Mouse (Mus musculus): ENCODE measurements around the gene Pspn. TPM values are rescaled to one million over a fixed set of nuclear protein-coding genes. Genes with fewer than 3 reads are reported as not detected.

Pspn gene
- polyA plus RNA-seq, 1 experiment, result 0.33 TPM

DNA sequence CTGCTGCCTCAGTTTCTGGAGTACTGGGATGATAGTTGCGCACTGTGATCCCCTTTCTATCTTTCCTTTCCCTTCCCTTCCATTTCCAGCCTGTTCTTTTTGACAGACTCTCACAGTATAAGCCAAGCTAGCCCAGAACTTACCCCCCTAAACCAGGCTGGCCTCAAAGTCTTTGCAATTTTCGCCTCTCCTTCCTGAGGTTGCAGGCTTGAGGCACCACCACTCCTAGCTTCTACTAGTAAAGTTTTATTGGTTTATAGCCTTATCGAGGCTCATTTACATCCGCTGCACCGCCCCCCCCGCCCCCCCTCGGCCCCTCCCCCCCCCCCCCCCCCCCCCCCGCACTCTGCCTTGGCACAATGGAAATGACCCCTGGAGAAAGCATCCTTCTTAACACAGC is 20.3 kb downstream of the Pspn start:
- DNase-seq (ENCODE audit: low read depth), result no peak
- TF ChIP-seq CTCF (IDR thresholded peaks at IDR 0.05; ENCODE audit: borderline replicate concordance, extremely low read depth, insufficient read depth, insufficient read length), result no peak
- no peak for TF ChIP-seq POLR2A (IDR thresholded peaks at IDR 0.05; ENCODE audit: borderline replicate concordance, extremely low read depth, insufficient read depth, insufficient read length, poor library complexity, severe bottlenecking)

DNA sequence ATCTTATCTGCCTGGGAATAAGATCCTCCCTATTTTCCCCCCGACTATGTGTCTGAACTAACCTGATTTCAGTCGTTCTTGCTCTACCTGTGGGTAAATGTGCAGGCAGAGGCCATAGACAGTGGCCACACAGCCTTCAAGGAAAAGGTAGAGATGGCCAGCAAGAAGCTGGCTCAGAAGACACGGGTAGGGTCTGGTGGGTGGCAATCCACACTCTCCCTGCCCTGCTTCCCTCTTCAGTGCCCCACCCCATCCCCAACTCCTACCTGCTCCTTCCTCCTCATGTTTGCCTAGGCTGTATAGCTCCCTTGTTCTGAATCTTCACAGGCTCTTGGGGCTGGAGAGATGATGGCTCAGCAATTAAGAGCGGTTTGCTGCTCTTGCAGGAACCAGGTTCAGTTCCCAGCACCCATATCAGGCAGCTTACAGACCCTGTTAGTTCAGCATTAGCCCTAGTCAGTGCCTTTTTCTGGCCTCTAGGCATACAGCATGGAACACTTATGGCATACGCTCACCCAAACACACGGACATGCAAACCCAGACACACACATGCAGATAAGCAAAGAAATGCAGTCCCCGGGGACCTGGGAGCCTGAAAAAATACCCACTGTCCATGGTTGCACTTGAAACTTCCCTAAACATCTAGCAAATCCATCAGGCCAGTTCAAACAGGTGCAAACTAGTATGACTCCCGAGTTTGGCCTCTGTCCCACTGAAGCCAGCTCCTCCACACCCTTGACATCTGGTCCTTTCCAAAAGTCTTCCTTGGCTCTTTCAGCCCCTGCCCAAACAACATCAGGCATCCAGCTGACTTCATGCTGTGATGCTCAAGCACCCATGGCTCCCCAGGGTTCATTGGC is 23.1 kb downstream of the Pspn start:
- DNase-seq (ENCODE audit: low read depth), result no peak
- no peak for TF ChIP-seq POLR2A (IDR thresholded peaks at IDR 0.05; ENCODE audit: borderline replicate concordance, extremely low read depth, insufficient read depth, insufficient read length, poor library complexity, severe bottlenecking)
- TF ChIP-seq CTCF (IDR thresholded peaks at IDR 0.05; ENCODE audit: borderline replicate concordance, extremely low read depth, insufficient read depth, insufficient read length), result no peak

DNA sequence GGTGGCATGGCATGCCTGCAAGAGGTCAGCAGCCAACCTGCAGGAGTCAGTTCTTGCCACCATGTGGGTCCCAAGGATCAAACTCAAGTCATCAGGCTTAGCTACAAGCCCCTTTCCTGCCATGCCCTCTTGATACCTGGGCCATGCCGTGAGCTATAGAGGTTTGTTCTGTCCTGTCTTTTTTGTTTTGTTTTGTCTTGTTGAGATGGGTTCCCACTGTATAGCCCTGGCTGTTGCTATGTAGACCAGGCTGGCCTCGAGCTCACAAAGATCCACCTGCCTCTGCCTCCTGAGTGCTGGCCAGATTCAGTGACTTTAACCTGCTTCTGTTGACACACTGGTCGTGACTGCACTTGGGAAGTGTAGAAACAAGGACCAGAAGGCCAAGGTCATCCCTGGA is 24.4 kb downstream of the Pspn start:
- DNase-seq (ENCODE audit: low read depth), result no peak
- TF ChIP-seq CTCF (IDR thresholded peaks at IDR 0.05; ENCODE audit: borderline replicate concordance, extremely low read depth, insufficient read depth, insufficient read length) (no peak), POLR2A (IDR thresholded peaks at IDR 0.05; ENCODE audit: borderline replicate concordance, extremely low read depth, insufficient read depth, insufficient read length, poor library complexity, severe bottlenecking) (no peak)

DNA sequence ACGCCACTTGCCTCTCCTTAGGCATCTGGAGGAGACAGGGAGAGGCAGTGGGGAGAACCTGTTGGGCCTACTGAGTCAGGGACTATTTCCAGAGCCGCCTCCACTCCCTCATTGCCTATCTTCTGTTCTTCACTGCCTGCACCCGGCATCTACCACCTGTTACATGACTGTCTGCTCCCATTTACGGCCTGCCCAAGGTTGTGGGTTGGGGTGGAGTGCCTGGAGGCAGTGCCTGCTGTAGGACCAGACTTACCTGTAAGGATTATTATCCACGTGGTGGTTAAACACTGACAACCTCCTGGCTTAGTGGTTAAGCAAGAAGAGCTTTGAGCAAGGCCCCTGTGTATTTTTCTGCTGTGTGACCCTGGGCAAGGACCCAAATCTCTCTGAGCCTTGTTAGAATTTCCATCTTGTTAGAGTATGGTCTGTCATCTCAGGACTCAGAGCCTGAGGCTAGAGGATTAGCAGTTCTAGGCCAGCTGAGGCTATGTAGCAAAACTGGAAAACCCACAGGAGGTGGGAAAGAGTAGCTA is 25.0 kb downstream of the Pspn start:
- TF ChIP-seq CTCF (IDR thresholded peaks at IDR 0.05; ENCODE audit: borderline replicate concordance, extremely low read depth, insufficient read depth, insufficient read length) (no peak), POLR2A (IDR thresholded peaks at IDR 0.05; ENCODE audit: borderline replicate concordance, extremely low read depth, insufficient read depth, insufficient read length, poor library complexity, severe bottlenecking) (no peak)
- no peak for DNase-seq (ENCODE audit: low read depth)

DNA sequence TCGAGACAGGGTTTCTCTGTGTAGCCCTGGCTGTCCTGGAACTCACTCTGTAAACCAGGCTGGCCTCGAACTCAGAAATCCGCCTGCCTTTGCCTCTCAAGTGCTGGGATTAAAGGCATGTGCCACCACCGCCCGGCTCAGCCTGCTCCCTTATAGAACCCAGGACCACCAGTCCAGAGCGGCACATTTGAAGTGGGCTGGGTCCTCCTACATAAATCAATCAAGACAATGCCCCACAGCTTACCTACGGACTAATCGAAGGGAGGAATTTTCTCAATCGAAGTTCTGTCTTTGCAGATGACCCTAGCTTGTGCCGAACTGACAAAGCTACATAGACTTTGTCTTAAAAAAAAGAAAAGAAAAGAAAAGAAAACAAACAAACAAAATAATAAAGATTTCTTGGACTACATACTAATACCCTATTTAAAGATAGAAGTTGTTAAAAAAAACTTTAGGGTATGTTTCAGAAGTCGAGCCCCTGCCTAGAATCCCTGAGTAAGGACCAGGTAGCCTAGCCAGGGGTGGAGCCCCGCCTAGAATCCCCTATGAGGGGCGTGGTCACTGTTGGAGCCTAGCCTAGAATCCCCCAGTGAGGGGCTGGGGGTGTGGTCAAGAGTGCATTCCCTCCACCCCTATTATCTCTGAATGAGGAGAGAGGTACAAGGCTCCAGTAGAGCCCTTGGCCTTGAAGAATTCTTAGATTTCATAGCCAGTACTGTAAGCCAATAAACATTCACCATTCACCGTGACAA is 25.7 kb downstream of the Pspn start:
- no peak for DNase-seq (ENCODE audit: low read depth)
- TF ChIP-seq POLR2A (IDR thresholded peaks at IDR 0.05; ENCODE audit: borderline replicate concordance, extremely low read depth, insufficient read depth, insufficient read length, poor library complexity, severe bottlenecking) (no peak), CTCF (IDR thresholded peaks at IDR 0.05; ENCODE audit: borderline replicate concordance, extremely low read depth, insufficient read depth, insufficient read length) (no peak)

DNA sequence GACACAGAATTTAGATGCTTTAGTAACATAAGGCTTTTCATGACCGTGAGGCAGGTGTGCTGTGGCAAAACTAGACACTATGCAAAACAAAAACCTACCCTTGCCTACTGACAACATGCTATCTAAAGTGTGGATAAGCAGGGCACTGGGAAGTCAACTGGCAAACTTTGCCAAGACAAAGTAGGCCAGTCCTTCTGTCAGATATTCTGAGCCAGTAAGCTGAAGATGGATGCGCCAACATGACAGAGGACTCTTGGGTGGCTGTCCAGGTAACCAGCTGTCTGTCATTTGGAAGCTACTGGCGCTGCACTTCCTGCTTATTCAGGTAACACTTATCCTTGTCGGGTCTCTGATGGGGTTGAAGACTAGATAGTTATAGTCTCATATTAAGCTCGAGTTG is 29.7 kb downstream of the Pspn start:
- TF ChIP-seq CTCF (IDR thresholded peaks at IDR 0.05; ENCODE audit: borderline replicate concordance, extremely low read depth, insufficient read depth, insufficient read length) (no peak), POLR2A (IDR thresholded peaks at IDR 0.05; ENCODE audit: borderline replicate concordance, extremely low read depth, insufficient read depth, insufficient read length, poor library complexity, severe bottlenecking) (no peak)
- no peak for DNase-seq (ENCODE audit: low read depth)

DNA sequence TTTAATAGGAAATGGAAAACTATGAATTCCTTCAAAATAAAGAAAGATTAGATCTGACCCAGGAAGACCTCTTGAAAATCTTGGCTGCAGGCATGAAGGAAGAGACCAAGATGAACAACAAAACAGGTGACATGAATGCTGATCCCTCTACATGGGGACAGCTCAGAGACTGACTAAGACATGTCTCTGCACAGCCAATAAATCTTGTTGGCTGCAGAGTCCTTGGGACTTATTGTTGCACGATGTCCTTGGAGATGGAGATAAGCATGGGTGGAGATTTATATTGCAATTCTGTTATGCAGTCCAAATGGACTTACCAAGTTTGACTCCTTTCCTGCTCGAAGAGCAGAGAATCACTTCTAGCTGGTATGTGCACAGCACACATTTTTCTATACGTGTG is 30.5 kb downstream of the Pspn start:
- TF ChIP-seq CTCF (IDR thresholded peaks at IDR 0.05; ENCODE audit: borderline replicate concordance, extremely low read depth, insufficient read depth, insufficient read length) (no peak), POLR2A (IDR thresholded peaks at IDR 0.05; ENCODE audit: borderline replicate concordance, extremely low read depth, insufficient read depth, insufficient read length, poor library complexity, severe bottlenecking) (no peak)
- DNase-seq (ENCODE audit: low read depth), result no peak

DNA sequence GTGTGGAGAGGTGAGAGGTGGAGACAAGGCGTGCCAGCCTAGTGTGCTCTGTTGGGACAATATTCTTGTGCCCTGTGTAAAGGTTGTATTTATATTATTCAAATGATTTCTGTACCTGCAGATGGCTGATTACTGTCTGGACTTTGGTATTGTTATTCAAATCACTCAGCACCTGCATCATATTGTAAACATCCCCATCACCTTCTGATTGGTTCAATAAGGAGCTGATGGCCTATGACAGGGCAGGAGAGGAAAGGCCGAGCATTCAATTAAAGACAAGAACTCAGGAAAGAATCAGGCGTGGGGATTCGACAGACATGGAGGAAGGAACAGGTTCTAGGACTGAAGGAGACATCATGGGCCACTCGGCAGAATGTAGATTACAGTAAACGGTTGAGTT is 36.2 kb downstream of the Pspn start:
- TF ChIP-seq POLR2A (IDR thresholded peaks at IDR 0.05; ENCODE audit: borderline replicate concordance, extremely low read depth, insufficient read depth, insufficient read length, poor library complexity, severe bottlenecking) (no peak), CTCF (IDR thresholded peaks at IDR 0.05; ENCODE audit: borderline replicate concordance, extremely low read depth, insufficient read depth, insufficient read length) (no peak)
- no peak for DNase-seq (ENCODE audit: low read depth)

DNA sequence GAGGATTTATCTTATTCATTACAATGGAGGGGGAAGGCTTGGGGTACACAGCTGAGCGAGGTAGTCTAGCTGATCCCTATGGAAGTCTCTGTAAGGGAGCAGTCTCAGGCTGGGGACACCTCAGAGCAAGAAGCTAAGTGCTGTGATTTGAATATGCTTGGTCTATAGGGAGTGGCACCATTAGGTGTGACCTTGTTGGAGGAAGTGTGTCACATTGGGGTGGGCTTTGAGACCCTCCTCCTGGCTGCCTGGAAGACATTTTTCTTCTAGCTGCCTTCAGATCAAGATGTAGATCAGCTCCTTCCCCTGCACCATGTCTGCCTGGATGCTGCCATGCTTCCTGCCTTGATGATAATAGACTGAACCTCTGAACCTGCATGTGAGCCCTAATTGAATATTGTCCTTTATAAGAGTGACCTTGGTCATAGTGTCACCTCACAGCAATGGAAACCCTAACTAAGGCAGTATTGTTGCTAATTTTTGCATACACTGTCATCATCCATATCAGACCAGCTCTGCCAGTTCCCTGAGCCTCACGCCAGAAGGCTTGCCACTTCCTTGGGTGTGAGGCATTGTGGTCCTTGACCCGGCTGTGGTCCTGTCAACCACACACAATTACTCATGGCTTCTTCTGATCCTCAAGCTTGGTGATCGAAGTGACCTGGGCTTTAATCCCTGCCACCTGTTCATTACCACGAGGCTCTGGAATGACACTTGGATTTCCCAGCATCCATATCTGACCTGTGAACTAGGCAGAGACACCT is 37.0 kb downstream of the Pspn start:
- DNase-seq (ENCODE audit: low read depth), result no peak
- no peak for TF ChIP-seq CTCF (IDR thresholded peaks at IDR 0.05; ENCODE audit: borderline replicate concordance, extremely low read depth, insufficient read depth, insufficient read length)
- no peak for TF ChIP-seq POLR2A (IDR thresholded peaks at IDR 0.05; ENCODE audit: borderline replicate concordance, extremely low read depth, insufficient read depth, insufficient read length, poor library complexity, severe bottlenecking)

DNA sequence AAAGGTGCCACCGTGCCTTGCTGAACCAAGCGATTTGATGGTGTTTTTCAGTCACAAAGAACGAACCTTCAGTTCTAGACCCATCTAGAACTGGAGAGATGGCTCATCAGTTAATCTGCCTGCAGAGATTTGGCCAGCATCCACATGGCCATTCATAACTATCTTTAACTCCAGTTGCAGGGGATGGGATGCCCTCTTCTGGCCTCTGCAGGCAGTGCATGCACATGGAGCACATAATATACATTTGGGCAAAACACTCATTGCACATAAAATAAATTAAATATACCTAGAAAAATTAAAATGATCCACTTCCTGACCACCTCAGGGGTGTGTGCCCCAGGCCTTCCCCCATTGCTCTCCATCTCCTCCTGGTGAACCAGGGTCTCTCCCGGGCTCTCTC is 37.9 kb downstream of the Pspn start:
- TF ChIP-seq POLR2A (IDR thresholded peaks at IDR 0.05; ENCODE audit: borderline replicate concordance, extremely low read depth, insufficient read depth, insufficient read length, poor library complexity, severe bottlenecking) (no peak), CTCF (IDR thresholded peaks at IDR 0.05; ENCODE audit: borderline replicate concordance, extremely low read depth, insufficient read depth, insufficient read length) (peak; percentile 27; the same call in 1 of the 2 replicates)
- no peak for DNase-seq (ENCODE audit: low read depth)

DNA sequence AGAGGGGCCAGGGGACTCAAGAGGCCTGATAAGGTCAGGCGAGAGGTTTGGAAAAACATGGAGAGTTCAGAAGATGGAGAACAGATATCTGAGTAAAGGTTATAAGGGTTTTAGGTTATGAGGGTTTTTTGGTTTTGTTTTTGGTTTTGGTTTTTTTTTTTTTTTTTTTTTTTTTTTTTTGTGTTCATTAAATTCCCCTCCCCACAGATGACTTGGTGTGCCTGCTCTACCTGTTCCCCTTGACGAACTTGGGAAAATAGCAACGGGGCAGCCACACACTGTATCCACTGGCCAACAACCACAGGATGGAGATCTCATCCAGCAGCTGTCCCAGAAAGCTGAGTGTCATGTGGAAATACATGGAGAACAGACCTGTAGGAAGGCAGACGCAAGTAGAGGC is 41.2 kb downstream of the Pspn start:
- TF ChIP-seq CTCF (IDR thresholded peaks at IDR 0.05; ENCODE audit: borderline replicate concordance, extremely low read depth, insufficient read depth, insufficient read length) (no peak), POLR2A (IDR thresholded peaks at IDR 0.05; ENCODE audit: borderline replicate concordance, extremely low read depth, insufficient read depth, insufficient read length, poor library complexity, severe bottlenecking) (no peak)
- no peak for DNase-seq (ENCODE audit: low read depth)

Data from brain, embryonic 14.5 days (tissue).